Mouse (Mus musculus): Measurements from ENCODE around the gene Eif4a1. TPM values are rescaled to one million over a fixed set of nuclear protein-coding genes. Genes with fewer than 3 reads are reported as not detected.
A peak's percentile ranks its signal among the peaks of the same experiment; 100 is the strongest.

The Eif4a1 gene
- polyA plus RNA-seq, 1 experiment from 2014 or later, result 695 TPM

DNA sequence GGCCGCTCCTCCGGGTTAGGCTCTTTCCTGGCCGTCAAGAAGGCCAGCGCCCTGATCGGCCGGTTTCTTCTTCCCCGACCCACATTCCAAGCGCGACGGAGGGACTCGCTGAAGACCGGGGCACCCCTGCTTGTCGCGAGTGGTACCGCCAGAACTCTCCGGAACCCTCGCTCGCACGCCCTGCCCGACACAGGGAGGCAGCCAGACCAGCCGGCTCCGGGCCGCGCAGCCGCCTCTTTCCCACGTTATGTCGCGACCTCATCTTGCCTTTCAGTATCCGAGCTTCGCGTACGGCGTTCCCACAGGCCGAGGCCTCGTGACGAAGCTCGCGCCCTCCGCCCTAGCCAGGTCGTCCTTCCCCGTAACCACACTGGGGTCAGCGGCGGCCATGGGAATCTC, 498 bp downstream of the Eif4a1 start:
- Histone ChIP-seq H3K9ac (peak overlapping the region; percentile 100), H3K4me1 (ENCODE audit: insufficient read depth) (peaks cover 2% of the 10 kb centered on the region), H3K4me3 (ENCODE audit: low read depth, low read length) (peak overlapping the region; percentile 99), H3K9me3 (ENCODE audit: low read depth, low read length) (no peaks in the 10 kb centered on the region), H3K27me3 (ENCODE audit: insufficient read depth, low read length) (no peaks in the 10 kb centered on the region), H3K27ac (ENCODE audit: low read depth) (peak overlapping the region; percentile 99), H3K4me2 (peak overlapping the region; percentile 96), H3K36me3 (ENCODE audit: insufficient read depth) (peaks cover 76% of the 10 kb centered on the region)
- ATAC-seq (ENCODE audit: insufficient read depth) (peak; percentile 2; the same call in 1 of the 2 replicates), DNase-seq (no peak)
- under 1% methylated on average over 43 of the region's 43 CpGs for WGBS
- no peak for TF ChIP-seq CTCF (IDR thresholded peaks at IDR 0.05; ENCODE audit: low read depth)

DNA sequence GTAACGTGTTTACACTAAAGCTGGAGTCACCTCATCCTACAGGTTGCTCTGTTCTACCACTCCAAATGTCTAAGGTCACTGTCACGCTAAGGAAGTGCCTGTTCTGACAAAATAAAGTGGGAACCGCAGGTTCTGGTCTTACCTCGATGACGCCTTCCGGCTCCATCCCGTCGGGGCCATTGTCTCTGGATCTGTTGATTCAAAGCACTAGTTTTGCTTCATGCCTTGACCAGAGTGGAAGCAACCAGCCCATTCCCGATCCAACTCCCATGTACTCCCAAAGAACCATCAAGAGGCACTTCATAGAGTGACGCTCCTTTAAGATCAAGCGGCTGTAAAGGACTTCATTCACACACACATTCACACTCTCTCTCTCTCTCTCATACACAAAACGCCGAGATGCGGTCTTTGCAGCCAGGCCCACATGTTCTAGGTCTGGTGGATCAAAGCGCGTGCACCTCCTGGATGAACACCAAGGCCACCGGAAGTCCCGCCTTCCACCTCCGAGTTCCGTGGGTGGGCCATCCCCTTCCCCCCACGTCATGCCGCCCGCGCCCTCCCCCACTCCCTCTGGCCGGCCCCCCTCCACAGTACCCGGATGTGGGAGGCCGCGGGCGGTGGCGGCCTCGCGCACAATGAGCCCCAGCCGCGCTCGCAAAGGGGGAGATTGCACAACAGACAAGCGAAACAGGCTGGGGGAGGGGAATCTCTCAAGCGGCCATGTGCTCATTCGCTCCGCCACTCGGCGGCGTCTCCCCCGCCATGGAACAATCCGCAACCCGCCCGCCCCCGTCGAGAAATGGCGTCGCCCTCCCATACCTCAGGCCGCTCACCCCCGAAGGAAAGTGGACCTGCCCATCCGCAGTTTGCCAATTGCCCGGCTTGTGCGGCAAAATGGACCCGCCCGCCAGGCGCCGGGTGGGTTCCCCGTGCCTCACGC, 1.2 kb downstream of the Eif4a1 start:
- DNase-seq (peak; percentile 95), ATAC-seq (ENCODE audit: insufficient read depth) (peak; percentile 62)
- peak overlapping the region; percentile 96 for H3K4me2 ChIP-seq
- H3K4me1 ChIP-seq (ENCODE audit: insufficient read depth), result peaks cover 2% of the 10 kb centered on the region
- peak overlapping the region; percentile 99 for H3K27ac ChIP-seq (ENCODE audit: low read depth)
- no peak for TF ChIP-seq CTCF (IDR thresholded peaks at IDR 0.05; ENCODE audit: low read depth)
- peak overlapping the region; percentile 99 for H3K4me3 ChIP-seq (ENCODE audit: low read depth, low read length)
- no peaks in the 10 kb centered on the region for H3K9me3 ChIP-seq (ENCODE audit: low read depth, low read length)
- under 1% methylated on average over 60 of the region's 61 CpGs for WGBS
- H3K9ac ChIP-seq, result peak overlapping the region; percentile 100
- H3K27me3 ChIP-seq (ENCODE audit: insufficient read depth, low read length), result no peaks in the 10 kb centered on the region
- peaks cover 76% of the 10 kb centered on the region for H3K36me3 ChIP-seq (ENCODE audit: insufficient read depth)

GRCm38 (mm10) chr11:69666665-69667005, 5.6 kb downstream of the Eif4a1 start:
- DNase-seq, result no peak
- TF ChIP-seq CTCF (IDR thresholded peaks at IDR 0.05; ENCODE audit: low read depth), result no peak
- H3K4me2 ChIP-seq, result no peak overlapping the region
- no peak for ATAC-seq (ENCODE audit: insufficient read depth)
- no peak overlapping the region for H3K9ac ChIP-seq
- WGBS, result 79% methylated on average over 3 of the region's 3 CpGs
- H3K27ac ChIP-seq (ENCODE audit: low read depth), result no peak overlapping the region
- H3K36me3 ChIP-seq (ENCODE audit: insufficient read depth), result peaks cover 73% of the 10 kb centered on the region
- no peaks in the 10 kb centered on the region for H3K9me3 ChIP-seq (ENCODE audit: low read depth, low read length)
- no peaks in the 10 kb centered on the region for H3K27me3 ChIP-seq (ENCODE audit: insufficient read depth, low read length)
- H3K4me3 ChIP-seq (ENCODE audit: low read depth, low read length), result no peak overlapping the region
- peaks cover 5% of the 10 kb centered on the region for H3K4me1 ChIP-seq (ENCODE audit: insufficient read depth)

DNA sequence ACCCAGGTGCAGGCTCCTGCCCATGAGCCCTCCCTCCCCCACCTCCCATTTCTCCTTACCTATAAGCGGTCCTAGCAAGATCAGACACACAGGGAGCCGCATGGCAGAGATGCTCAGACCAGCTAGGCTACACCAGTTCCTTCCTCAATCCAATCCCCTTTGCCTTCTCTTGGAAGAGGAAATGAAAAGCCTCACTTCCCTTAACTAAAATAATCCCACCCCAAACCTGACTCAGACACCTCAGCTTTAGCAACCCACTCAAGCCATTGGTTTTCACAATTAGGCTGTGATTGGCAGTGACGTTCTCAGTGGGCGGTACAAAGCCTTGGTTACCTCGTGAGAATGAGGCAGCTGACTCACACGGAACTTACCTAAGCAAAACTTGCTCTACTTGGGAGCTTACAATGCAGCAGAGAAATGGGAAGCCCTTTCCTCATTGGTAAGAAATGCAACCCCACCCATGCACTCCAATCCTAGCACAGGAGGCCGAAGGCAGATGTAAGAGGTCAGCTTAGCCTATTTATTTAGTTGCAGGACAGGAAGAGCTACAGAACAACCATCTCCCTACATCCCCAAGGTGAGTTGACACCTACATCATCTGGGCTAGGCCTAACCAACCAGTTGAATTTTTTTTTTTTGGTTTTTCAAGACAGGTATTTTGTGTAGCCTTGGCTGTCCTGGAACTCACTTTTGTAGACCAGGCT, 6.1 kb downstream of the Eif4a1 start, which contains the start of gene Cd68:
Gene Cd68, minus strand, starts transcription at position 193 of the 704 bp plus-strand sequence.
- 25% methylated on average over 7 of the region's 7 CpGs for WGBS
- DNase-seq, result peak; percentile 73

DNA sequence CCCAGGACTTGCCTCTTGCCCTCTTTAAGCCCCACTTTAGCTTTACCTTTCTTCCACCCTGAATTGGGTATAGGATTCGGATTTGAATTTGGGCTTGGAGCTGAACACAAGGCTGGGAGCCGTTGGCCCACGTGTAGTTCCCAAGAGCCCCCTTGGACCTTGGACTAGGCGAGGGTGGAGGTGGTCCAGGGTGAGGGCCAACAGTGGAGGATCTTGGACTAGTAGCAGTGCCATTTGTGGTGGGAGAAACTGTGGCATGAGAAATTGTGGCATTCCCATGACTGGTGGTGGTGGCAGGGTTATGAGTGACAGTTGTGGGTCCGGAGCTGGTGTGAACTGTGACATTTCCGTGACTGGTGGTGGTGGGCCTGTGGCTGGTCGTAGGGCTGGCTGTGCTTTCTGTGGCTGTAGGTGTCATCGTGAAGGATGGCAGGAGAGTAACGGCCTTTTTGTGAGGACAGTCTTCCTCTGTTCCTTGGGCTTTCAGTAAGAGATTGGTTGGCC, 6.7 kb downstream of the Eif4a1 start:
- TF ChIP-seq CTCF (IDR thresholded peaks at IDR 0.05; ENCODE audit: low read depth), result no peak
- Histone ChIP-seq H3K9me3 (ENCODE audit: low read depth, low read length) (no peaks in the 10 kb centered on the region), H3K36me3 (ENCODE audit: insufficient read depth) (peaks cover 67% of the 10 kb centered on the region), H3K4me3 (ENCODE audit: low read depth, low read length) (0 out of 2 replicates have a peak overlapping the region, but pooled peaks have one; percentile 2), H3K9ac (no peak overlapping the region), H3K27me3 (ENCODE audit: insufficient read depth, low read length) (no peaks in the 10 kb centered on the region), H3K4me1 (ENCODE audit: insufficient read depth) (peaks cover 5% of the 10 kb centered on the region), H3K4me2 (no peak overlapping the region), H3K27ac (ENCODE audit: low read depth) (0 out of 2 replicates have a peak overlapping the region, but pooled peaks have one; percentile 24)
- no peak for ATAC-seq (ENCODE audit: insufficient read depth)
- WGBS, result 65% methylated on average over 9 of the region's 9 CpGs
- DNase-seq, result peak; percentile 22

More for the DNA sequence above, 6.1 kb downstream of the Eif4a1 start, which contains the start of gene Cd68:
- Histone ChIP-seq H3K27ac (ENCODE audit: low read depth) (0 out of 2 replicates have a peak within 1 kb of the TSS, but pooled peaks have one; percentile 24), H3K4me1 (ENCODE audit: insufficient read depth) (peaks cover 5% of the 10 kb centered on the region), H3K4me3 (ENCODE audit: low read depth, low read length) (0 out of 2 replicates have a peak within 1 kb of the TSS, but pooled peaks have one; percentile 2), H3K9ac (no peak within 1 kb of the TSS), H3K36me3 (ENCODE audit: insufficient read depth) (peaks cover 73% of the 10 kb centered on the region), H3K9me3 (ENCODE audit: low read depth, low read length) (no peaks in the 10 kb centered on the region), H3K4me2 (no peak within 1 kb of the TSS), H3K27me3 (ENCODE audit: insufficient read depth, low read length) (no peaks in the 10 kb centered on the region)
- no peak for ATAC-seq (ENCODE audit: insufficient read depth)
- no peak for TF ChIP-seq CTCF (IDR thresholded peaks at IDR 0.05; ENCODE audit: low read depth)

DNA sequence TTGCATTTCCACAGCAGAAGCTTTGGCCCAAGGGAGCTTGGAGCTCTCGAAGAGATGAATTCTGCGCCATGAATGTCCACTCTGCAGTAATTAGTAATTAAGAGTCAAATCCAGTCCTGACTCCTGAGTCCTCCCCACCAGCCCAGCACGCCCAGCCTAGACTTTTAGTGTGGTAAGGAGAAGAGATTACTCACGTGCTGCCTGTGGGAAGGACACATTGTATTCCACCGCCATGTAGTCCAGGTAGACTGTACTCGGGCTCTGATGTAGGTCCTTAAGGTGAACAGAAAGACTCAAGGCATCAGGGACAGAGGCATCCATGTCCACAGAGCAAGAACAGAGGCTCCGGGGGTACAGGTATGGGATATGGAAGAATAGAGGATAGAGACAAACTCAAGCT, 7.4 kb downstream of the Eif4a1 start:
- peaks cover 64% of the 10 kb centered on the region for H3K36me3 ChIP-seq (ENCODE audit: insufficient read depth)
- no peak overlapping the region for H3K27ac ChIP-seq (ENCODE audit: low read depth)
- no peak overlapping the region for H3K9ac ChIP-seq

More for the DNA sequence above, 7.4 kb downstream of the Eif4a1 start:
- 90% methylated on average over 7 of the region's 7 CpGs for WGBS
- DNase-seq (no peak), ATAC-seq (ENCODE audit: insufficient read depth) (no peak)
- no peak for TF ChIP-seq CTCF (IDR thresholded peaks at IDR 0.05; ENCODE audit: low read depth)
- Histone ChIP-seq H3K4me3 (ENCODE audit: low read depth, low read length) (no peak overlapping the region), H3K27me3 (ENCODE audit: insufficient read depth, low read length) (no peaks in the 10 kb centered on the region), H3K4me1 (ENCODE audit: insufficient read depth) (peaks cover 3% of the 10 kb centered on the region; the same call in 1 of the 2 replicates), H3K4me2 (no peak overlapping the region), H3K9me3 (ENCODE audit: low read depth, low read length) (no peaks in the 10 kb centered on the region)

Measured in lung, embryonic 14.5 days (tissue).